Mouse (Mus musculus) C2C12 (cell line): Measurements from ENCODE around the gene Parp6.
A peak's percentile ranks its signal among the peaks of the same experiment; 100 is the strongest.

ENCODE experiments used
- CTCF ChIP-seq: IDR thresholded peaks from one replicate; pipeline ENCODE4 v1.5.1; 2011; ENCODE audit not compliant: control insufficient read depth, insufficient read depth, insufficient read length
- FOSL1 ChIP-seq: IDR thresholded peaks from one replicate; pipeline ENCODE4 v1.8.0; 2011; ENCODE audit warnings: mild to moderate bottlenecking, low read length; ENCODE audit not compliant: poor library complexity, insufficient read depth, severe bottlenecking
- MAX ChIP-seq: IDR thresholded peaks from one replicate; pipeline ENCODE4 v1.6.1; 2011; ENCODE audit warnings: mild to moderate bottlenecking, control low read depth
- MYOD1 ChIP-seq: IDR thresholded peaks from one replicate; pipeline ENCODE4 v1.6.1; 2011; ENCODE audit warnings: low read depth; ENCODE audit not compliant: control insufficient read depth, insufficient read length
- MYOG ChIP-seq: IDR thresholded peaks from one replicate; pipeline ENCODE4 v1.6.1; 2011; ENCODE audit not compliant: control insufficient read depth, insufficient read length; ENCODE audit errors: extremely low read depth
- USF1 ChIP-seq: IDR thresholded peaks from one replicate; pipeline ENCODE4 v1.6.1; 2011; ENCODE audit warnings: low read depth, mild to moderate bottlenecking, control low read depth, moderate library complexity

GRCm38 (mm10) chr9:59589703-59590439 is 27.2 kb upstream of the Parp6 start:
- TF ChIP-seq CTCF (no peak), USF1 (no peak), MAX (no peak), FOSL1 (no peak), MYOG (no peak), MYOD1 (peak; percentile 77)
